Mouse (Mus musculus) hindbrain, embryonic 12.5 days (tissue): ENCODE results near the gene Ankrd33b. TPM values are rescaled to one million over a fixed set of nuclear protein-coding genes. Genes with fewer than 3 reads are reported as not detected.

ENCODE experiments used
- ATAC-seq: fragments of 200-750 bp; cut with Nextera tagmentation; 2 replicates; pipeline ENCODE4 v1.8.0; 2017; ENCODE audit warnings: moderate TSS enrichment; ENCODE audit not compliant: low FRiP score
- H3K27ac ChIP-seq: fragments of 300-500 bp; sonication (generic); 2 replicates; pipeline ENCODE4 v1.5.1; 2016; ENCODE audit warnings: mild to moderate bottlenecking
- H3K27me3 ChIP-seq: fragments of 300-500 bp; sonication (generic); 2 replicates; pipeline ENCODE4 v1.6.1; 2016; ENCODE audit warnings: mild to moderate bottlenecking
- H3K36me3 ChIP-seq: fragments of 300-500 bp; sonication (generic); 2 replicates; pipeline ENCODE4 v1.6.1; 2016; ENCODE audit warnings: mild to moderate bottlenecking
- H3K4me1 ChIP-seq: fragments of 300-500 bp; sonication (generic); 2 replicates; pipeline ENCODE4 v1.6.1; 2016
- H3K4me2 ChIP-seq: fragments of 300-500 bp; sonication (generic); replicated peaks from 2 replicates; pipeline ENCODE4 v1.6.1; 2016; ENCODE audit warnings: mild to moderate bottlenecking
- H3K4me3 ChIP-seq: fragments of 300-500 bp; sonication (generic); 2 replicates; pipeline ENCODE4 v1.5.1; 2016; ENCODE audit warnings: mild to moderate bottlenecking
- H3K9ac ChIP-seq: fragments of 300-500 bp; sonication (generic); 2 replicates; pipeline ENCODE4 v1.6.1; 2016; ENCODE audit warnings: mild to moderate bottlenecking, moderate library complexity
- H3K9me3 ChIP-seq: fragments of 300-500 bp; sonication (generic); replicated peaks from 2 replicates; pipeline ENCODE4 v1.6.1; 2016; ENCODE audit warnings: mild to moderate bottlenecking
- WGBS: fragments of 180-500 bp; shearing (Covaris S2); methylation state at CpG from one replicate; pipeline ENCODE4 v1.1.7; 2016; 5-methylcytosine and 5-hydroxymethylcytosine counted together
- polyA plus RNA-seq: library from polyadenylated mRNA; unstranded; fragments of >200 nt; fragmentation: Nextera tagmentation; extraction: Ambion mirVana; gene quantifications from 2 replicates; pipeline ENCODE4 v1.2.1, GENCODE M21; 2016

Gene Ankrd33b
- polyA plus RNA-seq, 1 experiment from 2014 or later = 0.85 TPM

- no peak overlapping the region for H3K27ac ChIP-seq
- no peak overlapping the region for H3K4me2 ChIP-seq
- H3K9ac ChIP-seq = no peak overlapping the region
- no peaks in the 10 kb centered on the region for H3K36me3 ChIP-seq
- H3K27me3 ChIP-seq = no peaks in the 10 kb centered on the region
- WGBS = 69% methylated on average over 15 of the region's 15 CpGs
- no peaks in the 10 kb centered on the region for H3K9me3 ChIP-seq
- H3K4me1 ChIP-seq = no peaks in the 10 kb centered on the region
- no peak overlapping the region for H3K4me3 ChIP-seq
- ATAC-seq = no peak
Observed at GRCm38 (mm10) chr15:31309526-31309925, 58.0 kb downstream of the Ankrd33b start.

GRCm38 (mm10) chr15:31306726-31307125 lies 60.8 kb downstream of the Ankrd33b start:
- Histone ChIP-seq H3K9me3 (no peaks in the 10 kb centered on the region), H3K4me2 (no peak overlapping the region), H3K4me1 (no peaks in the 10 kb centered on the region), H3K27me3 (no peaks in the 10 kb centered on the region), H3K9ac (no peak overlapping the region), H3K36me3 (no peaks in the 10 kb centered on the region), H3K27ac (no peak overlapping the region), H3K4me3 (no peak overlapping the region)
- WGBS = 76% methylated on average over 4 of the region's 4 CpGs
- ATAC-seq = no peak

DNA sequence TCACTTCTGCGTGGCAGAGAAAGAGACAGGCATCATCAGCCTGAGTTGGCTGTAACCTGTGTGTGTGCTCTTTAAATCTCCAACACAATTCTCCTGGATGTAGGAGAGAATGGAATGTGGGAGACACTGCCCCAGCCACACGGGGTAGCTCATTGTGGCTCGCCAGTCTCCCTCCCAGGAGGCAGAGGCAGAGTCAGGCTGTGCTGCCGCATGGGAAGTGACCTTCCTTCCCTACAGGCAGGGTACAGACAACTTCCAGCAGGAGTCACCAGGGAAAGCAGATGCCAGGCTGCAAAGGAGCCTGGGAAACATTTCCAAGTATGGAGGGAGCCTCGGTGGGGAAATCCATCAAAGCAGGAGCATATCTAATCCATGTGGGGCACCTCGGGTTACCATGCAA lies 62.3 kb downstream of the Ankrd33b start:
- H3K27ac ChIP-seq = no peak overlapping the region
- WGBS = 43% methylated on average over 6 of the region's 6 CpGs
- no peak for ATAC-seq

DNA sequence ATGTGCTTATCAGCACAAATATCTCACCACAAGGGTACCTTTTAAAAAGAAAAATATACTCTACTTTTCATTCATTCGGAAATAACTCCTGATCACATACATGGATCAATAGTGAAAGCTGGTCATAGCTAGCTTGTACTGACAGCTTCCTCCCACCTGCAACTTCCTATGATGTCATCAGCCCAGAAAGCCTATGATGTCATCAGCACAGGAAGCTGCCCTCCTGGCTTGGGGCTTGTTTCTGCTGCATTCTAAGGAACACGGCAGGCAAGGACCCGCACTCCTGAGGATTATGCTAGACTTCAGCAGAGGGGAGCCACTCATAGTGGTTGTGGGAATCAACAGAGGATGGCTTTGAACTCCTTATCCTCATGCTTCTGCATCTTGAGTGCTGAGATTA lies 63.2 kb downstream of the Ankrd33b start:
- no peak overlapping the region for H3K27ac ChIP-seq
- H3K4me2 ChIP-seq = no peak overlapping the region
- H3K9ac ChIP-seq = no peak overlapping the region
- no peak for ATAC-seq
- H3K4me3 ChIP-seq = no peak overlapping the region
- no peaks in the 10 kb centered on the region for H3K9me3 ChIP-seq
- 0 out of 2 replicates have a peak, but pooled peaks cover 5% of the 10 kb centered on the region for H3K4me1 ChIP-seq
- no peaks in the 10 kb centered on the region for H3K27me3 ChIP-seq
- H3K36me3 ChIP-seq = no peaks in the 10 kb centered on the region
- 86% methylated on average over 3 of the region's 3 CpGs for WGBS

More for the DNA sequence above, 62.3 kb downstream of the Ankrd33b start:
- Histone ChIP-seq H3K4me1 (no peaks in the 10 kb centered on the region), H3K4me3 (no peak overlapping the region), H3K36me3 (no peaks in the 10 kb centered on the region), H3K9ac (no peak overlapping the region), H3K27me3 (no peaks in the 10 kb centered on the region), H3K9me3 (no peaks in the 10 kb centered on the region), H3K4me2 (no peak overlapping the region)

DNA sequence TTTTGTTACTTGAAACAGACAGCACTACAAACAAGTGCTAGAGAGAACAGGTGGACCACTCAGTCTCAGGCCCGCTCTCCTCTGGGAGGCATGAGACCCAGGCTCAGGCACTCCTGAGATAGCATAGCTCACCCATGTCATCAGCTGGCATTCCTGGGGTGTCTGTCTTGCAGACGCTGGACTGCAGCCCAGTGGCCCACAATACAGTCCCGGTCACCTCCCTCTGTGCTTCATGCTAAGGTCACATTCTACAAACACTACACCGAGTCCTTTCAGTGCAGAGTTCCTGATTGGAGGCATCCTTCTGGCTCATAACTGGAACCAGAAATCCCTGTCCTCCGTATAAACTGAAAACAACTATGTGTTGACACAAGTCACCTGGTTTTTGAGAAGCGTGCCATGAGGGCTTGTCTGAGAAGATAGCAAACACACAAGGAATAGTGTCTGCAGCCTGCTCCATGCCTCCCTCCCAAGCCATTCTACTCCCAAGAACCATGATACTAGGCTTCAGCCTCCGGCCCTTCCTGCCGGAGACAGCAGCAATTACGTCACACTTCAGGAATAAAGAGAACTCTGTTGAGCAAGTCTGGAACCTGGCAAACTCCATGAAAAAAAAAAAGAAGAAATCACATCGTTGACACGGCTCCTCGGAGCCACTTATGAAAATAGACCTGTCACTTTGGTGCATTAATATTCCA lies 65.1 kb downstream of the Ankrd33b start:
- Histone ChIP-seq H3K4me3 (no peak overlapping the region), H3K9ac (no peak overlapping the region), H3K27ac (no peak overlapping the region), H3K36me3 (no peaks in the 10 kb centered on the region), H3K4me2 (no peak overlapping the region), H3K4me1 (peaks cover 8% of the 10 kb centered on the region), H3K27me3 (peaks cover 13% of the 10 kb centered on the region), H3K9me3 (no peaks in the 10 kb centered on the region)
- no peak for ATAC-seq
- WGBS = 69% methylated on average over 12 of the region's 12 CpGs

DNA sequence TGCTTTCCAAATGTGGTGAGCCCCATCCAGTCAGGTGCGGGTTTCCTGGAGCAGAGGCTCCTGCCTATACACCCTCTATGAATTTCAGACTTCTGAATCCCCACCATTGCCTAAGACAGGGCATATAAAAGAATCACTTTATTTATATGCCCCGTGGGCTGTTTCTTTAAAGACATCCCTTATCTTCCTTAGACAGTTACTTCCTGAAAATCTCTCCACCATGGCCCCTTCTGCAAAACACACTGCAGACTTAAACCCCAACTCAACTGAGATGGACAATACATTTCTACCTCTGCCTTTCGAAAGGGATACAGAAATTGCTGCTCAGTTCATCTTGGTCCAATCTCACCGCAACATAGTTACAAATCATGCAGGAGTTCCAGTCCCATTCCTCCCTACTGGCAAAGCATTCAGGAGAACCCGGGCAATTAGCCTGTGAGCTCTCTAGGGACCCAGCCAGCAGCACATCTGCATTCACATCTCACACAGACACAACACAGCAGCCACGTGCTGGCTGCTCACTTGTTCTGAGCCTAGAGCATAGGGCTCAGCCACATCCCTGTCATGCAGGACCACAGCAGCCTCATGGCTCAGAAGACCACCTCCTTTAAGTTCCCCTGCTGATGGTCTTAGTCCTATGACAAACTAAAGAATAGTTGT lies 68.1 kb downstream of the Ankrd33b start:
- no peak overlapping the region for H3K27ac ChIP-seq
- H3K4me3 ChIP-seq = no peak overlapping the region
- no peak overlapping the region for H3K4me2 ChIP-seq
- peaks cover 27% of the 10 kb centered on the region for H3K27me3 ChIP-seq
- ATAC-seq = peak; percentile 57; the same call in 1 of the 2 replicates
- H3K4me1 ChIP-seq = peaks cover 18% of the 10 kb centered on the region
- H3K9me3 ChIP-seq = no peaks in the 10 kb centered on the region
- no peaks in the 10 kb centered on the region for H3K36me3 ChIP-seq
- no peak overlapping the region for H3K9ac ChIP-seq
- 62% methylated on average over 6 of the region's 6 CpGs for WGBS

- peak overlapping the region; percentile 32 for H3K4me3 ChIP-seq
- H3K4me1 ChIP-seq = peaks cover 20% of the 10 kb centered on the region
- peak overlapping the region; percentile 50; the same call in 1 of the 2 replicates for H3K9ac ChIP-seq
- ATAC-seq = no peak
- WGBS = 19% methylated on average over 13 of the region's 13 CpGs
- no peaks in the 10 kb centered on the region for H3K9me3 ChIP-seq
- H3K4me2 ChIP-seq = peak overlapping the region; percentile 62
- H3K36me3 ChIP-seq = no peaks in the 10 kb centered on the region
- H3K27ac ChIP-seq = no peak overlapping the region
- peaks cover 27% of the 10 kb centered on the region for H3K27me3 ChIP-seq
Observed at GRCm38 (mm10) chr15:31297777-31298137, 69.8 kb downstream of the Ankrd33b start.

- Histone ChIP-seq H3K27me3 (peaks cover 27% of the 10 kb centered on the region), H3K9me3 (no peaks in the 10 kb centered on the region), H3K4me3 (peak overlapping the region; percentile 32), H3K4me1 (peaks cover 20% of the 10 kb centered on the region), H3K36me3 (no peaks in the 10 kb centered on the region), H3K4me2 (peak overlapping the region; percentile 62), H3K27ac (no peak overlapping the region), H3K9ac (peak overlapping the region; percentile 50)
- peak; percentile 43; the same call in 1 of the 2 replicates for ATAC-seq
- WGBS = 8% methylated on average over 40 of the region's 40 CpGs
Observed at GRCm38 (mm10) chr15:31296882-31297776, 70.4 kb downstream of the Ankrd33b start.

DNA sequence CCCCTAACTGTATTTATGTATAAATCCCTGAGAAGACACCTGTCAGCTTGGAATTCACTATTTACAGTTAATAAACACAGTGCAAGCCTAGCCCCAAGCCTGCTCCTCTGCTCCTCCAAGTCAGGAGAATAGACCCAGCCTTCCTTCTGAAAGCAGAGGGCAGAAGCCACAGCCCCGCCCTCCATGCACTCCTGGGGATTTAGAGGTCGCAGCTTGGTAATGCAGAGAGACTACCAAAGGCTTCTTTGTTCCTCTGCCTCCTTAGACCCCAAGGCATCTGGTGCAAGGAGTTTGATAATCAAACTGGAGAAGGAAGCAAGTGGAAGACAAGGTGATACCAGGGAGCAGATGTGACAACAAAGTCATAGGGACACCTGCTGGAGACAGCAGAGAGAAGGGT lies 73.2 kb downstream of the Ankrd33b start:
- H3K27me3 ChIP-seq = peaks cover 27% of the 10 kb centered on the region
- no peak for ATAC-seq
- no peaks in the 10 kb centered on the region for H3K36me3 ChIP-seq
- no peak overlapping the region for H3K9ac ChIP-seq
- H3K4me1 ChIP-seq = peaks cover 16% of the 10 kb centered on the region
- 12% methylated on average over 2 of the region's 2 CpGs for WGBS
- H3K9me3 ChIP-seq = no peaks in the 10 kb centered on the region
- H3K4me3 ChIP-seq = no peak overlapping the region
- no peak overlapping the region for H3K4me2 ChIP-seq
- no peak overlapping the region for H3K27ac ChIP-seq

DNA sequence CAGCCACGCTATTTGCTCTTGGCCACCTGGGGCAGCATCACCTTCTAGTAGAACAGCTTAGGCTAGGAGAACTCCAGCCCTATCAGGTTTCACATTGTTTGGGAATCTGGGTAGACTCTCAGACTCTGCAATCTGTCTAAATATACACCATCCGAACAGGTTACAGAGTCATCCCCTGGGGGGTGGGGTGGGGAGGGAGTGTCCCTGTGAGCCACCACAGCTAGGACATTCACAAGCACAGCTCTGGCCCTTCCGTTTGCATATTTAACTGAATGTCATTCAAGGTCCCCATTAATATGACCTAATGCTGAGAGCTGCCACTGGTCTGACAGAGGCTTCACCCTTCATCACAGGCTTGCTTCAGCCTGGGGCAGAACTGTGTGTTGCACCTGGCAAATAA lies 74.9 kb downstream of the Ankrd33b start:
- no peaks in the 10 kb centered on the region for H3K9me3 ChIP-seq
- H3K4me1 ChIP-seq = peaks cover 14% of the 10 kb centered on the region
- H3K27ac ChIP-seq = no peak overlapping the region
- 32% methylated on average over 3 of the region's 3 CpGs for WGBS
- H3K9ac ChIP-seq = no peak overlapping the region
- ATAC-seq = no peak
- no peak overlapping the region for H3K4me3 ChIP-seq
- no peak overlapping the region for H3K4me2 ChIP-seq
- H3K27me3 ChIP-seq = peaks cover 16% of the 10 kb centered on the region
- H3K36me3 ChIP-seq = no peaks in the 10 kb centered on the region

DNA sequence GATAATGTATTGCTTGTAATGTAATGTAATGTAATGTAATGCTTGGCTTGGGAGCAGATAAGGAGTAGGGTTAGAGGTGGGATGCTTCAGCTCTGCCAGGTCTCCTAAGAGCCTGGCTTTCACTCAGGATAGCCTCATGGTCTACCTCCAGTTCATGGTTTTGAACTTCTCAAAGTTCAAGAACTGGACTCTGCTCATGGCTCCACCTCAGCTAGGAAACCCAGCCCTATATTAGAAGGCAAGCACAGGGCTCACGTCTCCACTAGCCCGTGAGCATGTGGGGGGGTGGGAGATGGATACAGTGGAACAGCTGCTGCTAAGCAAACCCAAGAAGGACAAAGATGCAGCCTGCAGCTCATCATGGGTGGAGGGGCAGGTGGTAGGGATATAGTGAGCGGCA lies 81.8 kb downstream of the Ankrd33b start:
- no peak overlapping the region for H3K4me3 ChIP-seq
- 88% methylated on average over 3 of the region's 3 CpGs for WGBS
- H3K9ac ChIP-seq = no peak overlapping the region
- no peak for ATAC-seq
- H3K27me3 ChIP-seq = no peaks in the 10 kb centered on the region
- H3K4me2 ChIP-seq = no peak overlapping the region
- no peaks in the 10 kb centered on the region for H3K4me1 ChIP-seq
- no peak overlapping the region for H3K27ac ChIP-seq
- H3K36me3 ChIP-seq = no peaks in the 10 kb centered on the region
- H3K9me3 ChIP-seq = no peaks in the 10 kb centered on the region

GRCm38 (mm10) chr15:31284922-31285631 lies 82.4 kb downstream of the Ankrd33b start:
- H3K36me3 ChIP-seq = no peaks in the 10 kb centered on the region
- H3K4me2 ChIP-seq = no peak overlapping the region
- no peak overlapping the region for H3K4me3 ChIP-seq
- H3K27me3 ChIP-seq = no peaks in the 10 kb centered on the region
- H3K4me1 ChIP-seq = no peaks in the 10 kb centered on the region
- H3K9ac ChIP-seq = no peak overlapping the region
- H3K9me3 ChIP-seq = no peaks in the 10 kb centered on the region
- H3K27ac ChIP-seq = no peak overlapping the region
- no peak for ATAC-seq
- WGBS = 88% methylated on average over 17 of the region's 17 CpGs
